Mouse (Mus musculus): Measurements from ENCODE around the gene Ppm1n. TPM values are rescaled to one million over a fixed set of nuclear protein-coding genes. Genes with fewer than 3 reads are reported as not detected.

The Ppm1n gene
- total RNA-seq (2018; cell fraction: chromatin; rRNA removed) = 10 to 100 TPM in 1 of 26 experiments, 1 to 10 TPM in 12, under 1 TPM in 2, not detected in 11; 0.41 to 17.6 (median 3.0) TPM
- total RNA-seq (2018; cell fraction: cytosol; rRNA removed) = 1 to 10 TPM in 1 of 26 experiments, under 1 TPM in 14, not detected in 11; 0.05 to 1.1 (median 0.72) TPM
- 1 to 10 TPM in 11 of 26 experiments, under 1 TPM in 2, not detected in 13; 0.52 to 6.8 (median 3.9) TPM for total RNA-seq (2018; cell fraction: nucleus; rRNA removed)
- 0.38 TPM in 1 of 3 replicates, not detected in the others for polyA plus RNA-seq (2018)

GRCm38 (mm10) chr7:19279581-19280114 is at the start of gene Ppm1n:
Ppm1n (minus strand) TSS chr7:19280064.
- H3K4me3 ChIP-seq (ENCODE audit: inconsistent target) = no peak within 1 kb of the TSS
- H3K27ac ChIP-seq = no peak within 1 kb of the TSS
- WGBS (ENCODE audit: missing documents) = 2% methylated on average over 42 of the region's 46 CpGs
- no peaks in the 10 kb centered on the region for H3K79me2 ChIP-seq (ENCODE audit: inconsistent target)
- no peaks in the 10 kb centered on the region for H3K36me3 ChIP-seq (ENCODE audit: inconsistent target)

GRCm38 (mm10) chr7:19328425-19328824 is 48.6 kb upstream of the Ppm1n start:
- H3K79me2 ChIP-seq (ENCODE audit: inconsistent target) = no peaks in the 10 kb centered on the region
- H3K4me3 ChIP-seq (ENCODE audit: inconsistent target) = no peak overlapping the region
- H3K36me3 ChIP-seq (ENCODE audit: inconsistent target) = no peaks in the 10 kb centered on the region
- H3K27ac ChIP-seq = no peak overlapping the region

- no peaks in the 10 kb centered on the region for H3K79me2 ChIP-seq (ENCODE audit: inconsistent target)
- 75% methylated on average over 5 of the region's 5 CpGs for WGBS (ENCODE audit: missing documents)
- no peak overlapping the region for H3K27ac ChIP-seq
- H3K36me3 ChIP-seq (ENCODE audit: inconsistent target) = no peaks in the 10 kb centered on the region
- H3K4me3 ChIP-seq (ENCODE audit: inconsistent target) = no peak overlapping the region
Observed at GRCm38 (mm10) chr7:19327782-19328181, 47.9 kb upstream of the Ppm1n start.

GRCm38 (mm10) chr7:19327128-19327527 is 47.3 kb upstream of the Ppm1n start:
- 7% methylated on average over 18 of the region's 22 CpGs for WGBS (ENCODE audit: missing documents)
- Histone ChIP-seq H3K4me3 (ENCODE audit: inconsistent target) (peak overlapping the region; percentile 24; the same call in 1 of the 2 replicates), H3K36me3 (ENCODE audit: inconsistent target) (no peaks in the 10 kb centered on the region), H3K79me2 (ENCODE audit: inconsistent target) (no peaks in the 10 kb centered on the region), H3K27ac (no peak overlapping the region)

GRCm38 (mm10) chr7:19326359-19326758 is 46.5 kb upstream of the Ppm1n start:
- peak overlapping the region; percentile 24; the same call in 1 of the 2 replicates for H3K4me3 ChIP-seq (ENCODE audit: inconsistent target)
- no peaks in the 10 kb centered on the region for H3K36me3 ChIP-seq (ENCODE audit: inconsistent target)
- H3K27ac ChIP-seq = no peak overlapping the region
- no peaks in the 10 kb centered on the region for H3K79me2 ChIP-seq (ENCODE audit: inconsistent target)
- WGBS (ENCODE audit: missing documents) = under 1% methylated on average over 18 of the region's 20 CpGs

GRCm38 (mm10) chr7:19325262-19326199 is 45.7 kb upstream of the Ppm1n start:
- Histone ChIP-seq H3K4me3 (ENCODE audit: inconsistent target) (no peak overlapping the region), H3K27ac (no peak overlapping the region), H3K36me3 (ENCODE audit: inconsistent target) (no peaks in the 10 kb centered on the region), H3K79me2 (ENCODE audit: inconsistent target) (no peaks in the 10 kb centered on the region)
- WGBS (ENCODE audit: missing documents) = 54% methylated on average over 20 of the region's 21 CpGs

GRCm38 (mm10) chr7:19324221-19324620 is 44.4 kb upstream of the Ppm1n start:
- WGBS (ENCODE audit: missing documents) = 96% methylated on average over 11 of the region's 11 CpGs
- H3K36me3 ChIP-seq (ENCODE audit: inconsistent target) = no peaks in the 10 kb centered on the region
- H3K27ac ChIP-seq = no peak overlapping the region
- no peaks in the 10 kb centered on the region for H3K79me2 ChIP-seq (ENCODE audit: inconsistent target)
- no peak overlapping the region for H3K4me3 ChIP-seq (ENCODE audit: inconsistent target)

GRCm38 (mm10) chr7:19322489-19322888 is 42.6 kb upstream of the Ppm1n start:
- Histone ChIP-seq H3K4me3 (ENCODE audit: inconsistent target) (no peak overlapping the region), H3K79me2 (ENCODE audit: inconsistent target) (no peaks in the 10 kb centered on the region), H3K27ac (no peak overlapping the region), H3K36me3 (ENCODE audit: inconsistent target) (no peaks in the 10 kb centered on the region)
- WGBS (ENCODE audit: missing documents) = 81% methylated on average over 9 of the region's 9 CpGs

GRCm38 (mm10) chr7:19321464-19321863 is 41.6 kb upstream of the Ppm1n start:
- 9% methylated on average over 5 of the region's 5 CpGs for WGBS (ENCODE audit: missing documents)

GRCm38 (mm10) chr7:19320637-19321036 is 40.8 kb upstream of the Ppm1n start:
- Histone ChIP-seq H3K27ac (no peak overlapping the region), H3K79me2 (ENCODE audit: inconsistent target) (no peaks in the 10 kb centered on the region), H3K4me3 (ENCODE audit: inconsistent target) (no peak overlapping the region), H3K36me3 (ENCODE audit: inconsistent target) (no peaks in the 10 kb centered on the region)
- 57% methylated on average over 7 of the region's 7 CpGs for WGBS (ENCODE audit: missing documents)

More at GRCm38 (mm10) chr7:19321464-19321863, 41.6 kb upstream of the Ppm1n start:
- H3K4me3 ChIP-seq (ENCODE audit: inconsistent target) = no peak overlapping the region
- no peak overlapping the region for H3K27ac ChIP-seq
- H3K79me2 ChIP-seq (ENCODE audit: inconsistent target) = no peaks in the 10 kb centered on the region
- H3K36me3 ChIP-seq (ENCODE audit: inconsistent target) = no peaks in the 10 kb centered on the region

- no peaks in the 10 kb centered on the region for H3K79me2 ChIP-seq (ENCODE audit: inconsistent target)
- WGBS (ENCODE audit: missing documents) = 3% methylated on average over 37 of the region's 41 CpGs
- H3K36me3 ChIP-seq (ENCODE audit: inconsistent target) = no peaks in the 10 kb centered on the region
- no peak overlapping the region; the same call in 1 of the 2 replicates for H3K4me3 ChIP-seq (ENCODE audit: inconsistent target)
- peak overlapping the region; percentile 22 for H3K27ac ChIP-seq
Observed at GRCm38 (mm10) chr7:19319906-19320305, 40.0 kb upstream of the Ppm1n start.

GRCm38 (mm10) chr7:19319458-19319857 is 39.6 kb upstream of the Ppm1n start:
- Histone ChIP-seq H3K4me3 (ENCODE audit: inconsistent target) (no peak overlapping the region), H3K36me3 (ENCODE audit: inconsistent target) (no peaks in the 10 kb centered on the region), H3K79me2 (ENCODE audit: inconsistent target) (no peaks in the 10 kb centered on the region), H3K27ac (peak overlapping the region; percentile 22)
- WGBS (ENCODE audit: missing documents) = 69% methylated on average over 8 of the region's 9 CpGs

GRCm38 (mm10) chr7:19318676-19319075 is 38.8 kb upstream of the Ppm1n start:
- WGBS (ENCODE audit: missing documents) = 4% methylated on average over 7 of the region's 7 CpGs

GRCm38 (mm10) chr7:19318201-19318600 is 38.3 kb upstream of the Ppm1n start:
- peak overlapping the region; percentile 73 for H3K27ac ChIP-seq
- H3K79me2 ChIP-seq (ENCODE audit: inconsistent target) = no peaks in the 10 kb centered on the region
- no peak overlapping the region for H3K4me3 ChIP-seq (ENCODE audit: inconsistent target)
- 81% methylated on average over 2 of the region's 2 CpGs for WGBS (ENCODE audit: missing documents)
- H3K36me3 ChIP-seq (ENCODE audit: inconsistent target) = no peaks in the 10 kb centered on the region

More at GRCm38 (mm10) chr7:19318676-19319075, 38.8 kb upstream of the Ppm1n start:
- Histone ChIP-seq H3K4me3 (ENCODE audit: inconsistent target) (no peak overlapping the region), H3K27ac (peak overlapping the region; percentile 73), H3K36me3 (ENCODE audit: inconsistent target) (no peaks in the 10 kb centered on the region), H3K79me2 (ENCODE audit: inconsistent target) (no peaks in the 10 kb centered on the region)

Data from macrophage (primary cell).